Mouse (Mus musculus): ENCODE data around the gene Depdc1b.

Gene Depdc1b

DNA sequence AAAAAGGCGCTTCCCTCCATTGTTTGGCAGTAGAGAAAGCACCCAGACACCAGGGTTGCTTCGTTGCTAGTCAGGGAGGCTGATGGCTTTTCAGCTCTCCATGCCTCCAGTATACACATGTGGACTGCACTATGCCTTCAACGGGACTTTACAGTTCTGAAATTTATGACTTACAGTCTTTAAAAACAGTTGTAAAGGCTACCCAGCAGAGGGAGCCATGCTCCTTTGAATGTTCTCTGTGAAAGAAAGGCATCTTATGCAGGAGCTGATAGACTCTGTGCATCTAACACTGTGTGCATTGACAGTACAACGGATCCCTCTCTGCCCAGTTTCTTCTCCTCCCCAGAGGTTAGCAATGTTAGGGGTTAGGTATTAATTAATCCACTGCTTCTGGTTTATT lies 30.9 kb downstream of the Depdc1b start:
- intact Hi-C loops (cut with DNase I): loop anchor here (5.0 kb wide), 1 partner anchor 865 kb away; no protein-coding TSS in a partner anchor

DNA sequence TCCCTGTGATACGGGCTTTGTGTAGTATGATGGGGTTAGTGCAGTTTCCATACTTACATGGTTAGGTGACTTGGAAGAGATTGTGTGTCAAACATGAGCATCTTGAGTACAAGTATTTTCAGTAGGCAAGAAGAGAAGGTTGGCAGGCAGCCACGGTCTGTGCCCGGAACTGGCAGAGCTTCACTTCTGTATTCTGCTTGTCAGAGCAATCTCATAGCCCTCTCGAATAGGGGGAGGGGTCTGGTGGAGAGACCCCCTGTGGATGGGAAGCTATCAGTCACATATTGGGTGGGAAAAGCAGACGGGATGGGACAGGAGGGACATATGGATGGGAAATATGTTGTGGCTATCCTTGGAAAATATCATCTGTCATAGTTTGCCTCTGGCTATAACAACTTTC lies 33.5 kb downstream of the Depdc1b start:
- intact Hi-C loops (cut with DNase I): loop anchor here (5.0 kb wide), 1 partner anchor 863 kb away; no protein-coding TSS in a partner anchor

GRCm38 (mm10) chr13:108353781-108354180 lies 37.6 kb downstream of the Depdc1b start:
- intact Hi-C loops (cut with DNase I): no loop called here

DNA sequence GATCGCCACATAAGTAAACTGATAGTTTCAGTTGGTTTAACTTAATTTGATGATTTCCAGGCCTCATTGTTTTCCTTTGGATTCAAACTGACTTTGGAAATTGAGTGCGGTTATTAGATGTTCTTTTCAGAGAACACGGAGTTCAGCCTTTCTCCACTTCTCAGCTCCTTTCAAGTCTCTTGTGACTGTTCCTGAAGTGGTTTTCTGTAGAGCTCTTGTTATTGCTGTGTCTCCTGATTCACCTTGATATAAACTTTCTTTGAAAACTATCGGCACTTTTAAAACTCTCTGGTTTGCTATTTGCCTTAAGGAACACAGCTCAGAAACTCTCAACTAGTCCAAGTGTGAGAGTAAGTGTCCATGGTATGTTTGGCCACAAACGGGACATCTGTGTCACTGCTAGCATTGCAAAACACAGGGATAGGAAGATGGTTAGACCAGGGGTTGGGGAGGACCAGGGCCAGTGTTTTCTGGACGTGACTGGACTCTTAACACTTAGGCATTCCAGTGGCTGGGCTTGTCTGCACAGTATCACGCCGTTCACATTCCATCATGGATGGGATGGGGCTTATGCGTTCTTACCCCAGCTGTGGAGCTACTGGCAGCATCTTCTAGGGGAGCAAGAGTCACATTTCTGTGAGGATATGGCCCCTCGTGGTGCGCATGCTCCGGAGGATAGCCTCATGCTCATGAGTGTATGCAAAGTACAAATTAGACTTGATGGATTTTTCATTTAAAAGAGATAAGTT lies 38.8 kb downstream of the Depdc1b start:
- intact Hi-C loops (cut with DNase I): no loop called here

GRCm38 (mm10) chr13:108357362-108357761 lies 41.2 kb downstream of the Depdc1b start:
- intact Hi-C loops (cut with DNase I): no loop called here

DNA sequence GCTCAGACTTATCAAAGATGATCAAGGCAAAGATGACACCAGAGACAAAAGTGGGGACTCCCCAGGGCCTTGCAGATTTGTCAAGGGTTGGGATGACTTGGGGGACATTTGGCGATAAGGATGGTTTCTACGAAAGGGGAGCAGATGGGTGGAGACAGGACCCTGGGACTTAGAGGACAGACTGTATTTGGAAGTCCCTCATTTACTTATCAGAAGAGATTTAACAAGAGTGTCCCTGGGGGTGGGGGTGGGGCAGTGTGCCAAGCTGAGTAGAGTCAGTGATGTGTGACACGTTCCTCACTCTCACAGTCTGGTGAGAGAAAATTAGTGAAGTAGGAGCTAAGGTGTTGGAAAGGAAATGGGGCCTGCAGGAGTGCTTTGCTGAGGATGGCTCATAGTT lies 42.1 kb downstream of the Depdc1b start:
- intact Hi-C loops (cut with DNase I): no loop called here

DNA sequence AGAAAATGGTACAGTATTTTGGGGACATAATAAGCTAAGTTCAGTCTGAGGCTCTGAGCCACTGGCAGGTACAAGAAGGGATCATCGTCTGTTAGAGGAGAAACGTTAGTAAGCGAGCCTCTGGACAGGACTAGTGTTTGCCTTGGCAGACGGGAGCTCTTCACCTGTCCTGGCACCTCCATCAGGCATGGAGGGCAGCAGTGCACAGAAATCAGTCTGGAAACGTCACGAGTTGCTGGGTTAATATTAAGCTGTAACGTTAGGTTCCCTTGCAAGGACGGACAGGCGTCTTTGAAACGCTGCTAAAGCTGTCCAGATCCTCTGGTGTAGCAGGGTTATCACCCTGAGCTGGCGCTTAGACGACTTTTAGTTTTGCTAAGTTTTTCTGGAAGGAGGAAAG lies 51.4 kb downstream of the Depdc1b start:
- intact Hi-C loops (cut with DNase I): no loop called here

GRCm38 (mm10) chr13:108370241-108370941 lies 54.3 kb downstream of the Depdc1b start:
- intact Hi-C loops (cut with DNase I): no loop called here

- intact Hi-C loops (cut with DNase I): no loop called here
Measured at GRCm38 (mm10) chr13:108371352-108371921, 55.3 kb downstream of the Depdc1b start.

DNA sequence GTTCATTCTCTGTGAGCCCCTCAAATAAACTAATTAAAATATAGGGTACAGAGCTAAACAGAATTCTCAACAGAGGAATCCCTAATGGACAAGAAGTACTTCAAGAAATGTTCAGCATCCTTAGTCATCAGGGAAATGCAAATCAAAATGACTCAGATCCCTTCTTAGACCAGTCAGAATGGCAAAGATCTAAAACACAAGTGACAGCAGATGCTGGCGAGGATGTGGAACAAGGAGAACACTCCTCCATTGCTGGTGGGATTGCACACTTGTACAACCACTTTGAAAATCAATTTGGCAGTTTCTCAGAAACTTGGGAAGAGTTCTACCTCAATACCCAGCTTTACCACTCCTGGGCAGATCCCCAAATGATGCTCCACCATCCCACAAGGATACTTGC lies 57.1 kb downstream of the Depdc1b start:
- intact Hi-C loops (cut with DNase I): no loop called here

GRCm38 (mm10) chr13:108376637-108377036 lies 60.5 kb downstream of the Depdc1b start:
- intact Hi-C loops (cut with DNase I): no loop called here

GRCm38 (mm10) chr13:108381161-108381560 lies 65.0 kb downstream of the Depdc1b start:
- intact Hi-C loops (cut with DNase I): no loop called here

- intact Hi-C loops (cut with DNase I): no loop called here
Measured at GRCm38 (mm10) chr13:108383051-108383450, 66.9 kb downstream of the Depdc1b start.

DNA sequence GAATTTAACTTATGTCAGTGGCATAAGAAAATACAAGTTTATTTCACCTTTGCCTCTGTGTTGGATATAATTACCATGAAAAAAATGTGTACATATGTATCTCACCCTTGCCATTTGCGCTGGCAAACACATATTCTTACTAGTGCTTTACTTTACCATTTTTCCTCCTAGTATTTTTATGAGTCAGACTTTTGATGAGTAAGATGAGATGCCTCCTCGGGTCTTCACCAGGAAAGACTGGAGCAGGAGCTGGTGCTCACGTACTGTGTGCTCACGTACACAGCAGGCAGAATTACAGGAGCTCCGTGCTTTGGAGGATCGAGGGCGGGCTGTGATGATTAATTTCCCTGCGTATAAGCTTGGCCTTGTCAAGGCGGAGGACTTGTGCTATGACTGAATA lies 69.9 kb downstream of the Depdc1b start:
- intact Hi-C loops (cut with DNase I): no loop called here

DNA sequence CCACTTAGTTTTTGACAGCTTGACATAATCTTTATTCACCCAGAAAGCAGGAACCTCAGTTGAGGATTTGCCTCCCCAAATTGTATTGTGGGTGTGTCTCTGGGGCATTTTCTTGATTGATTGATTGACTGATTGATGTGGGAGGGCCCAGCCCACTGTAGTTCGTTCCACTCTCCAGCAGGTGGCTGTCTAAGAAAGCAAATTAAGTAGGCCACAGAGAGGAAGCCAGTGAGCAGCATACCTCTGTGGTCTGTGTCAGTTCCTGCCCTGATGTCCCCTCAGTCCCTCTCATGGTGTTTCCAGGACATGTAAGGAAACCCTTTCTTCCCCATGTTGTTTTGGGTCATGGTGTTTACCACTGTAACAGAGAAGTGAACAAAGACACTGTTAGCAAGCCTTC lies 74.4 kb downstream of the Depdc1b start:
- intact Hi-C loops (cut with DNase I): loop anchor here (10.0 kb wide), 1 partner anchor 814 kb away; no protein-coding TSS in a partner anchor

DNA sequence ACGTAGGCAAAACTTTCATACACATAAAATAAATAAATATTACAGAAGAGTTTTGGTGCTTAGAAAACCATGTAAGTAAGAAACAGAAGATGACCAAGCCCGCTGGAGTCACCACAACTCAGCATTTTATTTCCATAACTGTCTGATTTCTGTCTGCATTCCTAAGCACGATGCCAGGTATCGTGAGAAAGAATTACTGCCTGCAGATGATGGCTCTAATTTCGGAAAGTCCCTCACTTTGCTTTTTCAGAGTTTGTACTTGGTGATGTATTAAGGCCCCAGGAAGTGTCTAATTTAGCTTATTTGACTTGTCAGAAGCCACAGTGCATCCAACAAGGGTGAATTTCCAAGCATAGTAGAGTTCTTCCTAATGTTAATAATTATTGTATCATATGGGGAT lies 87.1 kb downstream of the Depdc1b start:
- intact Hi-C loops (cut with DNase I): no loop called here

DNA sequence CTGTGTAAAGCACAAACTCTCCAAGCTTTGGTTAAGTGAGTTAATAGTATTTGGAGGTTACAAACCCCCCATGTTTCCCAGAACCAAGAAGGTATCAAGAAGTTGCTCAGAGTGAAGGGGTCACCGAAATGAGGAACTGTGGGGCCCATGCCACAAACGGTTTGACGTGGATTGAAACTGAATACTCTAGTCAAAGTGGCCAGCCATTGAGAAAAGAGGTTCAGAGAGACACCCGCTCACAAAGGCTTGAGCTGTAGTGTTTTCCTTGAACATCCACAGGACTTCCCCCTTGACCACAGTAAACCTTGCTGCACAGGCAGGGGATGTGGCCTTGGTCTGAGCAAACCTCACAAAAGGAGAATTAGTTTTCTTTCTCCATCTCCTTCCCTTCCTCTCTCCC lies 88.2 kb downstream of the Depdc1b start:
- intact Hi-C loops (cut with DNase I): no loop called here

GRCm38 (mm10) chr13:108415464-108415863 lies 99.3 kb downstream of the Depdc1b start:
- intact Hi-C loops (cut with DNase I): no loop called here

DNA sequence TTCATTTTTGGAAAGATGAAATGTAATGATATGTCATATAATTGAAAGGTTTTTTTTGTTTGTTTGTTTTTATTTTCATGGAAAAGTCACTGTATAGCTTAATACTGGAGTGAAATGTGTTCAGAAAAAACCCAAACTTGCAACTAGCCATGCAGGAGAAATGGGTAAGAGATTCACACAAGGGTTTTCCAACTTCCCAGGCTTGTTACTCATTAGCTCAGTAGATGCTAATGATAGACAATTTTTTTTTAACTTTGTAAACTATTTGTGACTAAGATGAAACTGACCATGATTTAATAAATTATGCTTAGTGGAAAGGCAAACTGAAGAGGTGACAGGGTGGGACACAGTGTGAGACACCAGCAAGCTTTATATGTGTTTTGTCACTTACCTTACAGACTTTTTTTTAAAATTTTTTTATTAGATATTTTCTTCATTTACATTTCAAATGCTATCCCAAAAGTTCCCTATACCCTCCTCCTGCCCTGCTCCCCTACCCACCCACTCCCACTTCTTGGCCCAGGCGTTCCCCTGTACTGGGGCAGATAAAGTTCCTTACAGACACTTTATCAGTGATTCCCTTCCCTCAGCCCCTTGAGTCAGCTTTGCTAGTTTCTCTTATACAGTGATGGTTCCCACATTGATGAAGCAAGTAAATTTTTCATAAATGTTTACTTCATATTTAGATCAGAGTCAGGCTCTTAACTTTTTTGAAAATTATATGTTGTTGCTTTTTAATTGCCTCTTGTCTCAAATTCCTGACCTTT lies 102.8 kb downstream of the Depdc1b start:
- intact Hi-C loops (cut with DNase I): no loop called here

DNA sequence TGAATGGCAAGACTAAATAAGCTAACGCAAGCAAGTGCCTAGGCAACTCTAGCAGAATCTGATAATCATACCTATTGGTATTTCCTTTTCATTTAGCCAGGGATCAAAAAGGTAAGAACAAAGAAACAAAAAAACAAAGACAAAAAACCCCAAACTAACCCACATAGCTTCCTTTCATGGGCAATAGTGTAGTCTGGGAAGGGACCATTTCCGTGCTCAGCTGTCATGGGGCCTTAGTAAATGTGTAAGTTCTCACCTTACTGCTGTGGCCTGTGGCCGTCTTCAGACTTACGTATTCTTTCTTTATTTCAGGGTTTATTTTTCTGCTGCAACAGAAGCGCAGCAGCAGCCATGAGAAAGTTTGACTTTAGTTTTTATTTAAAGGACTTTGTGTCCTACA lies 110.2 kb downstream of the Depdc1b start:
- intact Hi-C loops (cut with DNase I): no loop called here

GRCm38 (mm10) chr13:108428809-108429208 lies 112.7 kb downstream of the Depdc1b start:
- intact Hi-C loops (cut with DNase I): no loop called here

DNA sequence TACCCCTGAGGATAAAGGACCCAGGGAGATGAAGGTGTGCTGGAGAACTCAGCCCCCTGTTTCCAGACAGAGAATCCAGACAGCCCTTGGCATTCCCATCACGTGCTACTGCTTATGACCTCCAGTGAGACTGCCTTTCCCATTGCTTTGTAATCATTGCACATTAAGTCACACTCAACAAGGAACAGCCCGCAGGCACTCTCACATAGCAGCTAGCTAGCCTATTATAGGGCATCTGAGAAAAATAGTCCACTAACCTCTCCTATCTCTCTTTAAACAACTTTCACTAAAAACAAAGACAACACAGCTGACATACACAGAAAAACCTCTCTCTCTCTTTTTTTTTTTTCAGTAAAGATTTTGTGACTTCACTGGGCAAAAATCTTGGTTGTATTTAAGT lies 113.5 kb downstream of the Depdc1b start:
- intact Hi-C loops (cut with DNase I): no loop called here

Data from adrenal gland (tissue).